Mouse (Mus musculus) layer of hippocampus, adult 8-10 months (tissue): ENCODE measurements around the gene Eif4enif1. TPM values are rescaled to one million over a fixed set of nuclear protein-coding genes. Genes with fewer than 3 reads are reported as not detected.

Experiments
- total RNA-seq, 4 experiments: library from RNA; stranded (reverse); gene quantifications; 2 replicates each; pipeline ENCODE4 v1.2.4; 2022

Eif4enif1 gene
- total RNA-seq, 4 experiments from 2014 or later = 65.3 to 75.5 (median 69.9) TPM

Other genes with a start within 250 kb of the Eif4enif1 start
- gene Sfi1, start 8.9 kb upstream of the Eif4enif1 start, total RNA-seq = 100 to 1,000 TPM in 1 of 4 experiments, 10 to 100 TPM in 3; 78.7 to 104 (median 90.0) TPM
- 100 to 1,000 TPM in 2 of 4 experiments, 10 to 100 TPM in 2; 89.3 to 113 (median 99.1) TPM for gene Drg1, start 64.0 kb downstream of the Eif4enif1 start, total RNA-seq
- gene Patz1, start 86.5 kb downstream of the Eif4enif1 start, total RNA-seq = 10 to 100 TPM; 53.5 to 58.4 (median 56.7) TPM
- 10 to 100 TPM; 38.2 to 53.1 (median 46.4) TPM for gene Pik3ip1, start 128.0 kb downstream of the Eif4enif1 start, total RNA-seq
- 100 to 1,000 TPM in 3 of 4 experiments, 10 to 100 TPM in 1; 91.2 to 111 (median 105) TPM for gene Limk2, start 206.8 kb downstream of the Eif4enif1 start, total RNA-seq
- gene Rnf185, start 250.0 kb downstream of the Eif4enif1 start, total RNA-seq = 10 to 100 TPM; 26.4 to 31.9 (median 30.0) TPM